In the genomic region with DNA sequence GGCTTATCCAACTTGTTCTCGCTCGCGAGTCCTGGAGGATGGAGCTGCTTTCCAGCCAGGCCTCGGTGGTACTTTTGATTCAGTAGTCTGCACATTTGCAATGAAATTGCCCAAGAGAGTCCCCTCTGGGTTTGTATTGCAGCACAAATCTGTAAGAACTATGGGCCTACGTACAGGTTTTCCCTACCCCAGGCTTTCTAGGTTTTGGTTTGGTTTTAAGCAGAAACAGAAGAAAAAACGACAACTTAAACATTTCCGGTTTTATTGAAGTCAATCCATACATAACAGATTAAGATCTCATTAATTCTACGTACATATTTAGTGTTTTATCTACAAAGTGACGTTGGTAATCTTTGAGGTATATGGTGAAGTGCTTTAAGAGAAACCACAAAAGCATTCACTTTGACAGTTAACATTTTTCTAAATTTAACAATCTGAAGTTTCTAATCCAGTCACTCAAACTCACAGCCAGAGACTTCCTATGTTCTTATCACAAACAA, we compare ENCODE assay signal across 8 mouse cellular contexts. TPM values are rescaled to one million over a fixed set of nuclear protein-coding genes. Genes with fewer than 3 reads are reported as not detected.
DNase-seq lines count a peak whose midpoint lies in the region; ATAC-seq and TF ChIP-seq lines count a peak whose summit lies in the region.

No protein-coding gene starts in this region.

- H3K9me3 ChIP-seq in kidney, embryonic 16.5 days (ENCODE audit: low read length) = no peaks in the 10 kb centered on the region
- H3K9me3 ChIP-seq in hindbrain, embryonic 10.5 days = no peaks in the 10 kb centered on the region
- H3K9me3 ChIP-seq in midbrain, embryonic 12.5 days = no peaks in the 10 kb centered on the region

- H3K4me1 ChIP-seq in kidney, embryonic 16.5 days (ENCODE audit: insufficient read depth, low read length) = 0 out of 2 replicates have a peak, but pooled peaks cover 2% of the 10 kb centered on the region
- no peaks in the 10 kb centered on the region for H3K4me1 ChIP-seq in bone marrow macrophage, adult 2 months (ENCODE audit: control insufficient read depth, insufficient read depth, low read length)
- H3K4me1 ChIP-seq in hindbrain, embryonic 10.5 days (replicated peaks) = peaks cover 15% of the 10 kb centered on the region
- peaks cover 7% of the 10 kb centered on the region for H3K4me1 ChIP-seq in midbrain, embryonic 12.5 days

- no peak for TF ChIP-seq POLR2A in bone marrow macrophage, adult 2 months (IDR thresholded peaks at IDR 0.05; ENCODE audit: borderline replicate concordance, low read depth, low read length)

- DNase-seq in kidney, adult 11 months = no peak
- no peak for DNase-seq in hindbrain, embryonic 10.5 days (ENCODE audit: low spot score)
- no peak for DNase-seq in cerebellum, postnatal 36 days
- no peak for DNase-seq in frontal cortex, postnatal 36 days (ENCODE audit: low spot score in 2 of 2)
- DNase-seq in kidney, postnatal 14 days = no peak

- H3K4me3 ChIP-seq in kidney, embryonic 16.5 days (ENCODE audit: low read length) = peak overlapping the region; percentile 77
- H3K4me3 ChIP-seq in bone marrow macrophage, adult 2 months (ENCODE audit: insufficient read depth, low read length) = peak overlapping the region; percentile 80
- peak overlapping the region; percentile 77 for H3K4me3 ChIP-seq in hindbrain, embryonic 10.5 days
- H3K4me3 ChIP-seq in midbrain, embryonic 12.5 days = peak overlapping the region; percentile 58

- H3K36me3 ChIP-seq in kidney, embryonic 16.5 days (ENCODE audit: insufficient read depth, low read length) = no peaks in the 10 kb centered on the region
- no peaks in the 10 kb centered on the region for H3K36me3 ChIP-seq in hindbrain, embryonic 10.5 days
- no peaks in the 10 kb centered on the region for H3K36me3 ChIP-seq in midbrain, embryonic 12.5 days

- TF ChIP-seq CTCF in bone marrow macrophage, adult 2 months (IDR thresholded peaks at IDR 0.05; ENCODE audit: low read depth, low read length) = no peak

- WGBS in kidney, embryonic 16.5 days = 28% methylated on average over 9 of the region's 9 CpGs
- 33% methylated on average over 9 of the region's 9 CpGs for WGBS in hindbrain, embryonic 10.5 days
- 31% methylated on average over 9 of the region's 9 CpGs for WGBS in midbrain, embryonic 12.5 days

- peak overlapping the region; percentile 74 for H3K9ac ChIP-seq in kidney, embryonic 16.5 days (replicated peaks; ENCODE audit: low read length)
- peak overlapping the region; percentile 53 for H3K9ac ChIP-seq in midbrain, embryonic 12.5 days (replicated peaks)

- ATAC-seq in kidney, embryonic 16.5 days (ENCODE audit: low FRiP score, low TSS enrichment) = no peak
- ATAC-seq in midbrain, embryonic 12.5 days (ENCODE audit: low FRiP score, low read depth) = no peak

- H3K27ac ChIP-seq in kidney, embryonic 16.5 days (ENCODE audit: low read length) = no peak overlapping the region
- H3K27ac ChIP-seq in bone marrow macrophage, adult 2 months (ENCODE audit: insufficient read depth, low read depth, low read length) = no peak overlapping the region
- H3K27ac ChIP-seq in hindbrain, embryonic 10.5 days = no peak overlapping the region; the same call in 1 of the 2 replicates
- H3K27ac ChIP-seq in midbrain, embryonic 12.5 days (replicated peaks) = no peak overlapping the region

- peak overlapping the region; percentile 100 for H3K4me2 ChIP-seq in kidney, embryonic 16.5 days (replicated peaks; ENCODE audit: low read depth, low read length)
- peak overlapping the region; percentile 95 for H3K4me2 ChIP-seq in midbrain, embryonic 12.5 days (replicated peaks)

- peaks cover 4% of the 10 kb centered on the region; the same call in 1 of the 2 replicates for H3K27me3 ChIP-seq in kidney, embryonic 16.5 days (ENCODE audit: insufficient read depth, low read length)
- H3K27me3 ChIP-seq in hindbrain, embryonic 10.5 days (ENCODE audit: insufficient read depth, poor library complexity, severe bottlenecking) = peaks cover 48% of the 10 kb centered on the region
- H3K27me3 ChIP-seq in midbrain, embryonic 12.5 days = peaks cover 38% of the 10 kb centered on the region

RNA-seq across cellular contexts. Expression of a gene that starts 0.6 kb away (rescaled TPM):
- 2.4 and 2.6 TPM in 2 replicates for polyA plus RNA-seq in kidney, embryonic 16.5 days (2015; fragmentation: Nextera tagmentation; extraction: Ambion mirVana)
- 1.3 and 1.6 TPM in 2 replicates for polyA plus RNA-seq in bone marrow macrophage, adult 2 months (2012; ENCODE audit: insufficient read depth, insufficient read length, missing spikeins)
- 0.25 and 0.32 TPM in 2 replicates for polyA plus RNA-seq in hindbrain, embryonic 10.5 days (2016; fragmentation: Nextera tagmentation; extraction: Ambion mirVana)
- polyA plus RNA-seq in midbrain, embryonic 12.5 days (2016; fragmentation: Nextera tagmentation; extraction: Ambion mirVana) = 0.60 and 0.75 TPM in 2 replicates

RNA-seq across cellular contexts. Expression of a gene that starts 53.6 kb away (rescaled TPM):
- 30.7 and 30.9 TPM in 2 replicates for polyA plus RNA-seq in kidney, embryonic 16.5 days (2015; fragmentation: Nextera tagmentation; extraction: Ambion mirVana)
- polyA plus RNA-seq in bone marrow macrophage, adult 2 months (2012; ENCODE audit: insufficient read depth, insufficient read length, missing spikeins) = 7.3 and 11.9 TPM in 2 replicates
- polyA plus RNA-seq in hindbrain, embryonic 10.5 days (2016; fragmentation: Nextera tagmentation; extraction: Ambion mirVana) = 25.1 and 31.5 TPM in 2 replicates
- 29.3 and 30.3 TPM in 2 replicates for polyA plus RNA-seq in midbrain, embryonic 12.5 days (2016; fragmentation: Nextera tagmentation; extraction: Ambion mirVana)
